Mouse (Mus musculus) heart, adult 2 months (tissue): ENCODE measurements at regions not wholly inside any gene's neighbourhood (a gene's known extent, or its start where the extent isn't known, plus 50 kb on each side); places are given as distances from the start of the nearest gene placed in this dataset.

Experiments
- CTCF ChIP-seq: fragments of 200-600 bp; IDR thresholded peaks from 2 replicates; pipeline ENCODE4 v1.8.1; 2022; ENCODE audit warnings: antibody characterized with exemption, mild to moderate bottlenecking, moderate library complexity
- EP300 ChIP-seq: fragments of 200-500 bp; IDR thresholded peaks from 2 replicates; pipeline ENCODE4 v1.6.1; 2011; ENCODE audit warnings: low read depth, low read length, control low read depth; ENCODE audit not compliant: insufficient read depth
- POLR2A ChIP-seq: fragments of 200-500 bp; IDR thresholded peaks from 2 replicates; pipeline ENCODE4 v1.6.1; 2011; ENCODE audit warnings: mild to moderate bottlenecking, low read depth, low read length, control low read depth; ENCODE audit not compliant: insufficient read depth

GRCm38 (mm10) chr6:93192980-93193379 is 249.7 kb upstream of the Adamts9 start:
- TF ChIP-seq POLR2A (no peak), CTCF (no peak), EP300 (no peak)
